Mouse (Mus musculus) ES-CJ7 (cell line): Measurements from ENCODE around the gene Tmprss6.

Experiments used
- DNase-seq: peaks from one replicate; pipeline ENCODE4 v3.0.0; 2011; ENCODE audit warnings: low read depth, low spot score

Gene Tmprss6

GRCm38 (mm10) chr15:78420395-78420794, 48.0 kb downstream of the Tmprss6 start:
- no peak for DNase-seq

GRCm38 (mm10) chr15:78416937-78417336, 51.5 kb downstream of the Tmprss6 start:
- DNase-seq: no peak

- no peak for DNase-seq
These were observed 54.3 kb downstream of the Tmprss6 start for GRCm38 (mm10) chr15:78414157-78414556.

GRCm38 (mm10) chr15:78413719-78414117, 54.7 kb downstream of the Tmprss6 start:
- DNase-seq: no peak

GRCm38 (mm10) chr15:78413083-78413718, 55.2 kb downstream of the Tmprss6 start:
- no peak for DNase-seq

- peak; percentile 35 for DNase-seq
These were observed 58.8 kb downstream of the Tmprss6 start for GRCm38 (mm10) chr15:78409570-78410052.

GRCm38 (mm10) chr15:78406293-78406934, 62.0 kb downstream of the Tmprss6 start, which contains the start of gene Mpst:
TSS of gene Mpst (plus strand) at chr15:78406416.
- DNase-seq: peak; percentile 88

GRCm38 (mm10) chr15:78405517-78406211, 62.8 kb downstream of the Tmprss6 start, which contains the start of gene Tst:
TSS of gene Tst (minus strand) at chr15:78405907.
- peak; percentile 99 for DNase-seq

- DNase-seq: no peak
These were observed 63.3 kb downstream of the Tmprss6 start for GRCm38 (mm10) chr15:78405098-78405497.

- DNase-seq: no peak
These were observed 64.5 kb downstream of the Tmprss6 start for GRCm38 (mm10) chr15:78403896-78404295.

- DNase-seq: peak; percentile 77
These were observed 65.1 kb downstream of the Tmprss6 start for GRCm38 (mm10) chr15:78403301-78403741.

- no peak for DNase-seq
These were observed 66.0 kb downstream of the Tmprss6 start for GRCm38 (mm10) chr15:78402423-78402822.

- no peak for DNase-seq
These were observed 66.5 kb downstream of the Tmprss6 start for GRCm38 (mm10) chr15:78401921-78402320.

GRCm38 (mm10) chr15:78401345-78401744, 67.1 kb downstream of the Tmprss6 start:
- no peak for DNase-seq

- DNase-seq: no peak
These were observed 72.9 kb downstream of the Tmprss6 start, which contains the start of gene Tex33 for GRCm38 (mm10) chr15:78395478-78395962. TSS of gene Tex33 (minus strand) at chr15:78395912.

- DNase-seq: no peak
These were observed 77.6 kb downstream of the Tmprss6 start for GRCm38 (mm10) chr15:78390855-78391254.
